Mouse (Mus musculus) liver, postnatal 0 days (tissue): ENCODE results near the gene Upk1a.

Experiments used
- CTCF ChIP-seq: sonication (generic); IDR thresholded peaks from 2 replicates; pipeline ENCODE4 v1.5.1; 2016; ENCODE audit warnings: antibody characterized with exemption, low read depth
- EP300 ChIP-seq: IDR thresholded peaks from 2 replicates; pipeline ENCODE4 v1.6.1; 2016; ENCODE audit warnings: antibody characterized with exemption, low read depth, mild to moderate bottlenecking

DNA sequence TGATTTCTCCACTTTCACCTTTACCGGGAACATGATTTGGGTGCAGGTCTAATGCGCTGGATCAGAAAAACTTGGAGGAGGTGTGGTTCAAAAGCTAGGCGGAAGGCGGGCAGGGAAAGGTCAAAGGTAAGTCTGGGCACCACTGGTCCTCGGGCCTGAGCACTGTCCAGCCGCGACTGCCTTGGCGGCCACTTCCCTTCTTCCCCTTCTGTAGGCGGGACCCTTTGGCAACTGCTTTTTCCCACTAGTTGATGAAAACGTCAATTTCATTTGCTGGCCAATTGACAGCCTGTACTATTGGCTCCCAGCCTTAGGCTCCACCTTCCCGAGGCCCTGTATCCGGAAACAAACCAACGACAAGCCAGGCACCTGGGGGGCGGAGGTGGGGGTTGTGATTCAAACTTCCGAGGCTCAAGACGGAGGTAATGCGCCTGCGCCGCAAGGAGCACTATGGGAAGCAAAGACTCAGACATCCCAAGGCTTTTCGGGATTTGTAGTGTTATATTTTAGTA lies 53.1 kb downstream of the Upk1a start, which contains the start of gene Lin37:
- TF ChIP-seq CTCF (no peak), EP300 (no peak)
